Mouse (Mus musculus) adrenal gland, postnatal 10 days (tissue): ENCODE measurements around the gene Ipmk. TPM values are rescaled to one million over a fixed set of nuclear protein-coding genes. Genes with fewer than 3 reads are reported as not detected.

Source experiments
- total RNA-seq, 2 experiments: library from RNA; stranded (reverse); gene quantifications; 2 replicates each; pipeline ENCODE4 v1.2.3; 2021

Gene Ipmk
- total RNA-seq, 2 experiments from 2014 or later, result 17.5 to 20.5 TPM

Other genes starting within 250 kb of the Ipmk start
- 10 to 100 TPM; 21.8 to 22.7 TPM for gene Bicc1, start 188.1 kb upstream of the Ipmk start, total RNA-seq
- 10 to 100 TPM; 71.2 to 72.0 TPM for gene Tfam, start 109.5 kb upstream of the Ipmk start, total RNA-seq
- gene Ube2d1, start 62.5 kb upstream of the Ipmk start, total RNA-seq, result 10 to 100 TPM; 18.9 to 27.0 TPM
- 100 to 1,000 TPM; 157 to 163 TPM for gene Cisd1, start 2.8 kb upstream of the Ipmk start, total RNA-seq